Mouse (Mus musculus): ENCODE data around the gene 1700102P08Rik.

DNA sequence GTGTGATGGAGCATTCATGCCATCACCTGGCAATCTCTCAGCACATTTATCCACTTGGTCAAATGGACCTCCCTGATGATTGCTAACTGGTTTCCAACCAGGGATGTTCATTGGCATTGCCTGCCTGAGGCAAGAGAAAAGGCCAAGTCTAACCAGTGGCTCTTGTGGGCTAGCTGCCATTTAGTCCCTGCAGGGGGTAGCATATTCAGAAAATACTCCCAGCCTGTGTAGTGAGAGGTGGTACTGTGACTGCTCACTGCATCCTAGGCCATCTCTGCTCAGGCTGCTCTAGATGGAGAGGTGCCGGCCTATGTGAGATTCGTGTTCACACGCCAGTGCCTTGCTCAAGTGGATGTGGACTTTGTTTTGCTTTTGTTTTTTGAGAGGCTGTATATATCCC lies 5.7 kb downstream of the 1700102P08Rik start:
- TF ChIP-seq CTCF (IDR thresholded peaks at IDR 0.05; ENCODE audit: low read depth, low read length) (no peak), POLR2A (IDR thresholded peaks at IDR 0.05; ENCODE audit: borderline replicate concordance, low read depth, low read length) (no peak)

All from bone marrow macrophage, adult 2 months (primary cell).